Mouse (Mus musculus): ENCODE measurements at regions not wholly inside any gene's neighbourhood (a gene's known extent, or its start where the extent isn't known, plus 50 kb on each side); places are given as distances from the start of the nearest gene placed in this dataset.

DNA sequence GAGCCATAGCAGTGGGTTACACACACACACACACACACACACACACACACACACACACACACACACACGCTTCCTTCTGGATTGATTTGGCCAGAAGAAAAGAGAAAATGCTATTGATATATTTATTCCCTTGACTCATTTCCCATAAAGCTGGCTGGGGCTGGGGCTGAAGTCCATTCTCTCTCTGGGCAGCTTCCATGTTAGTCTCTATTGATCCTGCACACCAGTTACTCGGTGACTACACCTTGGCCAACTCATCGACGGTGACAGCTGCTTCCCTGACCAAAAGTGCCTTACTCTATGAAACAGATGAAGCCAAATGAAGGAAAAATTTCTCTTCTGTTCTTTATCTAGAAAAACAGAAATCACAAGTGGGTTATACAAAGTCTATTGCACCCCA, 82.1 kb downstream of the Snx18 start:
- no peak for DNase-seq

- DNase-seq: no peak
These were observed 83.5 kb downstream of the Snx18 start for GRCm38 (mm10) chr13:113534664-113535455.

- no peak for DNase-seq
These were observed 84.4 kb downstream of the Snx18 start for GRCm38 (mm10) chr13:113533884-113534445.

- DNase-seq: no peak
These were observed 91.4 kb downstream of the Snx18 start for GRCm38 (mm10) chr13:113526997-113527396.

GRCm38 (mm10) chr13:113523503-113523902, 94.9 kb downstream of the Snx18 start:
- DNase-seq: no peak

DNA sequence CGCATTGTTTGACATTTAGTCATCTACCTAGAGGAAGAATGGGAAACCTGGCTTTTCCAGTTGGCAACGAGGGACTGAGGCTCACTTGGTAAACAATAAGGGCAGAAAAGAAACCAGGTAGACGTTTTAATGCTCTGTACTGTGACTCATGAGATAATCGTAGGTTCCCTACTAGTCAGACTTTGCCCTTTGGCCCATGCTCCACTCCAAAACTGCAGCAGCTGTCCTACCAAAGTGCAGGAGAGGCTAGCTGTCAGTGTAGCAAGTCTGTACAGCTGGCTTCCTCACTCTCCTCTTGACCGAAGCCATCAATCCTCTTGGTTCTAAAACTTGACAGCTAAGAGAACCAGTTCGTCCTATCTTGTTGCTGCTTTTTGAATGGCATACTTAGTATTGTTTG, 100.2 kb downstream of the Snx18 start:
- no peak for DNase-seq

- DNase-seq: no peak
These were observed 102.3 kb downstream of the Snx18 start for GRCm38 (mm10) chr13:113516102-113516501.

- peak; percentile 15 for DNase-seq
These were observed 103.2 kb downstream of the Snx18 start for GRCm38 (mm10) chr13:113515162-113515600.

DNA sequence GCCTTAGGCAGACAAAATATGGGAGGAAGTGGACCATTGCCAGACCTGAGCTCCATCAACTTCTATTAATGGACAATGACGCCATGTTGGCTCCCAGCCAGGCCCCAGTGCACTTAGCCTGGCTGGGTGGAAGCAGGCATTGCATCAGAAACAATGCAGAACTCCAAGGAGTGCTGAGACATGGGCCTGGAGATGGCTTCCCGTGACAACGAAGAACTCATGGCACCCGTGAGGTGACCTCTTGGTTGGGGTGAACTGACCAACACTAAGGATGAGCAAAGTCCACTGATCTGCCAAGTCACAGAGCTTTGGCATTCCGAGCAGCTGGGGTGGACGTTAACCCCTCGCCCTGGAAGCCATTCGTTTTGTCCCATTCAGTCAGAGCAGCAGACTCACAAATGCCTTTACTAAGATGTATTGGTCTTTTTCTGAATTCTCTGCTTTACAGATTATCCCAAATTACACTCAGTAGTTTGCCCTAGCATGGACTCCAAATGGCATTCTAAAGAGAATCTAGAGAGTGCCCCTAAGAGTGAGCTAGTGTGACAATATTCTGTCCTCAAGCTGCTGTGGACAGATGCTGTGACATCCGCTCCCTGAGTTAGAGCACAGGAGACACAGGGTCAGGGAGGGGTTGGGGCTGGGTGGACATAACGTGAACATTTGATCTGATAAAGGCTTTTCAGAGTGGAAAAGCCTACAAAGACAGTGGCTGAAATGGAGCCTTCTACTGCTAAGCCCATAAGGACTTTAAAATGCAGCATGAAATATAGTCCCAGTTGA, 108.8 kb downstream of the Snx18 start:
- DNase-seq: peak; percentile 28

GRCm38 (mm10) chr13:113508124-113508728, 110.1 kb downstream of the Snx18 start:
- DNase-seq: no peak

DNA sequence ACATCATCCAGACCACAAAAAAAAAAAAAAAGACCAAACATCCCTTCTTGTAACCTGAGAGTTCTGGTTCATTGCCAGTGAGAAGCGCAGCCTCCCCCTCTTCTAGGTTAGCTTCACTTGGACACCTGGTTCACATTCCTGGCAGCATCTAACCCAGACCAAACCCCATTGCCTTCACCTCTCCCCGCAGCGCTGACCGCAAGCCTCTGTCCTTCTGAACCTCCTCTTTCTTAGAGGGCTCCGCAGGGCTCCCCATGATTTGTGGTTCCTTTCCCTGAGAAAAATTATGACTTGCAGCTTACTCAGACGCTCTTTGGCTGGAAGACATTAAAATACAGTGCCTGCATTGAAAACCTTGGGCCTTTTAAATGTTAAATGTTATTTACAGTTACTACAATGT, 115.8 kb downstream of the Snx18 start:
- DNase-seq: no peak

DNA sequence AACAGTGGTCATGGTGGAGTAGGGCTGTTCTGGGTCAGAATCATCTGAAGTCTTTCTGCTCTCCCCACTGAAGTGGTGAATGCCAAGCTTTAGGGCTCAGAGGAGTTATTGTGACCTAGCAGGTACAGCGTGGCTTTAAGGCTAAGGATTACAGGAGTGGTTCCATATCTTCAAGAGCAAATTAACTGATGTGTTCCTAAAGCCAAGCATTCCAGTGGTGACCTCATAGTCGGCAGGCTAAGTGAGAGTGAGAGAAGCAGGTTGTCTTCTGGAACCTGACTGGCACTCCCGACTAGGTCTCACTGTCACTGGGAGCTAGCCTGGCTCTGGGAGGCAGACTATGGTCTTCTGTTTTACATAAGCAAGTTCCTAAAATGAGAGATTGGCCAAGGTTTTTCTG, 116.3 kb downstream of the Snx18 start:
- no peak for DNase-seq

GRCm38 (mm10) chr13:113500373-113500990, 117.9 kb downstream of the Snx18 start:
- DNase-seq: no peak

GRCm38 (mm10) chr13:113499079-113499710, 119.2 kb downstream of the Snx18 start:
- DNase-seq: no peak

DNA sequence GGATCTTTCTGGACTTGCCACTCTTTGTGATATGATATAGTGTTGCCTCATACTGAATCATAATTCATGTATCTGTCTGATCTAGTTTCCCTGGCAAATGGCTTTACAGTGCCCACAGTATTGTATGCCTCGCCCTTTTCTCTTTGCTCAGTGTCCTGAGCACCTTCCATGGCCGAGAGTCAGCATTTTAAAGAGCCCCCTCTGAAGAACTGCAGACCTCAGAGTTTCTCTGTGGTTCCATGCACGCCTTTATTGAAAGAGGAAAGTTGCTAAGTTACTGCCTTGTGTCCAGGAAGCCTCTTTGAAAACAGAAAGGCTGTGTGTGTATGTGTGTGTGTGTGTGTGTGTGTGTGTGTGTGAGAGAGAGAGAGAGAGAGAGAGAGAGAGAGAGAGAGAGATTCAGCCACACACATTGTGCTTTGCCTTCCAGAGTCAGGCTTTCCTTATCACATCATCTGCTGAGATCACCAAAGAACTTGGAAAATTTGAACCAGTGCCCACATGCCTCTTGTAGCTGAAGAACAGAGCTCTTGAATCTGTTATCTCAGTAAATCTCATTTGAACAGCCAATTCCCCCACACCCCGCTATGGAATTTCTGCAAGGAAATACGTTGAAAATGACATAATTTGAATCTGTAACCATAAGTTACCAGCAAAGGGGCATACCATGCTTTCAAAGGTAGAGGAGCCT, 122.6 kb downstream of the Snx18 start:
- DNase-seq: no peak

GRCm38 (mm10) chr13:113495136-113495535, 123.2 kb downstream of the Snx18 start:
- no peak for DNase-seq

- DNase-seq: no peak
These were observed 123.7 kb downstream of the Snx18 start for GRCm38 (mm10) chr13:113494688-113495087.

DNA sequence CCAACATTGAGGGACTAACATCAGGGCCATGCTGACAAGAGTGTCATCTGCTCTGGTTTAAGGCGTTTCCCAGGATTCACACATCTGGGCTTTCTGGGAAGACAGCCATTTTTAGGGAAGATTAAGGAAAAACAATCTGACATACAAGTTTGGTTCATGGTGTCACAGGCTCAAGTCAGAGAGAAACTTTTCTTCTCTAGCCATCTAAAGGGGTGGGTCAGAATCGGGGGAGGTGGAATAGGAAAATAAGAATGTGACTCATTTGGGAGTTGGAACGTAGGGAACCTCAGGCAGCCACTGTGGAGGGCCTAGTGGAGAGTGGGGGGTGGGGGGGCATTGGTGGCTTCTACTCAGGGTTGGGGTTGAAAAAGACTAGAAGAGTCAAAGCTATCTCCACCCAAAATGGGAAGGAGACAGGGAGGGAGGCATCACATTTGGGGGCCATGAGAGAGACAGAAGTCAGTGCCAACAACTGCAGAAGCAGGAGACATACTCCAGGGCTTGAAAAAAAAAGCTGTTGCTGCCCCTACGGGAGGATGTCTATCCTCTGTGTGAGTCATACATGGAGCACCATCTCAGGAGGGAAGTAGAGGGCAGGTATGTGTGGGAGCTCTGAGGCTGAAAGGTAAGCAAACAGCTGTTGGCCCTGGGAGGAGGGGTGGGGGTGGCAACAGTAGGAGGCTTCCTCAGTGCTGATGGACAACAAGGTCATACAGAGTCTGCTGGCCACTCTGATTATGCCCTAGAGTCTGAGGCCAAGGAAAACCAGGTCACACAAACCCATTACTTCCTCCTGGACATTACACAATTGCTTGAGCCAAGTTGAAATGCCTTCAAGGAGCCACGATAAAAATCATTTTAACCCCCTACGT, 128.2 kb downstream of the Snx18 start:
- no peak for DNase-seq

GRCm38 (mm10) chr13:113486368-113486955, 131.9 kb downstream of the Snx18 start:
- no peak for DNase-seq

- DNase-seq: no peak
These were observed 132.9 kb downstream of the Snx18 start for GRCm38 (mm10) chr13:113485511-113485910.
